Mouse (Mus musculus): ENCODE measurements around the gene Dlg3. TPM values are rescaled to one million over a fixed set of nuclear protein-coding genes. Genes with fewer than 3 reads are reported as not detected.

The Dlg3 gene
- total RNA-seq, 2 experiments from 2014 or later = 4.5 to 5.6 TPM

- DNase-seq = no peak
- intact Hi-C loops (cut with DNase I) = no loop called here
Observed at GRCm38 (mm10) chrX:100796041-100796740, 28.7 kb downstream of the Dlg3 start.

DNA sequence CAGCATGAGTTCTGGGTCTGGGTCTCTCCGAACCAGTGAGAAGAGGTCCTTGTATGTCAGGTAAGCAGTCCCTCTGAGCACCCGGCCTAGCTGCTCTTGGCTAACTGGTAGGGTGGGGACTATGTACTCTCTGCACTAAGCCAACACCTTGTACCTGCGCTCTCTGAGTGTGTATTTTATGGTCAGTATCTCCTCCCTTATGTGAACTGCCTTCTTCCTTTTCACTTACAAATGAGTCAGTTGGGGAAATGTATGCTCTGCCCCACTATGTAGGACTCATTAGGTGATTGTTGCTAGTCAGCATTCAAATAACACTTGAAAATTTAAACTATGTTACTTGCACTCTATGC is 29.2 kb downstream of the Dlg3 start:
- no peak for DNase-seq
- intact Hi-C loops (cut with DNase I) = no loop called here

DNA sequence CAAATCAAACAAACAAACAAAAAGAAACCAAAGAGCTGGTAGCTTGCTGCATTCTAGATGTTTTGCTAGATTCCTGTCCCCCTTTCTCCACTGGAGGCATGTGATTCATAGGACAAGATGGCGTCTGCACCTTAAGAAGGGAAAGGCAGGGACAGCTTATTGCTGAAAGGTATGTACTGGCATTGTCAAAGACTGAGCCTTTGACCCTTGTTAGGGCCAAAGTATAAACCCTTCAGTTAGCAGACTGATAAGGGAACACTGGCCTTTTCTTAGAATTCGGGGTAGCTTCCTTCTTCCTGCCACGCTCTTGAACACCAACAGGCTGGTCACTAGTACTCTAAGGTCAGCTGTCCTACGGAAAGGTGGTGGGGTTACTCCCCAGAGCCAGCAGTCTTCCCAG is 29.8 kb downstream of the Dlg3 start:
- DNase-seq = no peak
- intact Hi-C loops (cut with DNase I) = no loop called here

- no peak for DNase-seq
- intact Hi-C loops (cut with DNase I) = no loop called here
Observed at GRCm38 (mm10) chrX:100797851-100798527, 30.5 kb downstream of the Dlg3 start.

DNA sequence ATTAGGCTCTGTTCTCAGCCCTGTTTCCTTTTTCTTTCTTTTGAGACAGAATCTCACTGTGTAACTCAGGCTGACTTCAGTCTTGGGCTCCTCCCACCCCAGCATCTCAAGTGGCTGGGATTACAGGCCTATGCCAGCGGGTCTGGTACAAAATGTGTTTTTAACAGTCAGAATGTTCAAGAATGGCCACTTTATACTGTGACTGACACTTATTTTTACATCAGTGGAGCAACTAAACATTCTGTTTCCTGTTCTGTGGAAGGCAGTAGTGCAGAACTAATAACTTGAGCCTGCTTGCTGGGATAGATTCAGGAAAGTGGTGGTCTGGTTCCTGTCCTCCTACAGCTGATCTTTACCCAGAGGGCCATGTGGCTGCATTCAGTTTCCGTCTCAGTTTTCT is 33.1 kb downstream of the Dlg3 start:
- no peak for DNase-seq
- intact Hi-C loops (cut with DNase I) = no loop called here

DNA sequence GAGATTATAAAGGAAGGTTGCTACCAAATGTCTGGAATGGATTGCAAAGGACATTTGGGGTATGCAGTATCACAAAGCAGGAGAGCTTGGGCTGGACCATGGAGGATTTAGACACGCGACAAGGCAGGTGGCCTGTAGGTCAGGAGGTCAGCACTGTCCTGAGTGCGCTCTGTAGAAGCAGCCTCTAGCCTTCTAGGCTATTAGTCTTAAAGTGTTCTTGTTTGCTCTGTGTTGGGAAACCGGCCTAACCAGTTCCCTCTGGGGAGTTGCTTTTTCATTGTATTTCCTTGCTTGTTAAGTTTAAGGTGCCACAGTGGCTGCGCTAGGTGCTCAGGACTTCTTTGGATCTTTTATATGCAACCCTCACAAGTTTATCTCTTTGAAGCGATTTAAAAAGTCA is 34.5 kb downstream of the Dlg3 start:
- DNase-seq = no peak
- intact Hi-C loops (cut with DNase I) = no loop called here

DNA sequence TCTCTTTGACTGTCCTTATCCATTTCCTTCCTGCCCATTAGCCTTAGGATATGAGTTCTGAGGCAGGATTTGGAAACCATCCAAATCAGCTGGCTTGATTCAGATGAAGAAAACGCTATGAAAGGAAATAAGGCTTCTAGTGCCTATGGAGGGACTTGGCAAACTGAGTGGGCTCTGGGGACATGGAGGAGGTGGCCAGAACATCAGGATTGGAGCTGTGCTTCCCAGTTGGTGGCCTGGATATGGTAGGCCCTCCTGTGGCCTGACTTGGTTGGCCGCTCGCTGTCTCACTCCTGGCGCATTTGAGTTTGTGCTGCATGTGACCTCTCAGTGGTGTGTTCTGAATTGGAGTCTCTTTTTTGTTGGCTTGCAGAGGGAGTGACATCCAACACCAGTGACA is 43.6 kb downstream of the Dlg3 start:
- intact Hi-C loops (cut with DNase I) = no loop called here
- DNase-seq = peak; percentile 11 to 13

DNA sequence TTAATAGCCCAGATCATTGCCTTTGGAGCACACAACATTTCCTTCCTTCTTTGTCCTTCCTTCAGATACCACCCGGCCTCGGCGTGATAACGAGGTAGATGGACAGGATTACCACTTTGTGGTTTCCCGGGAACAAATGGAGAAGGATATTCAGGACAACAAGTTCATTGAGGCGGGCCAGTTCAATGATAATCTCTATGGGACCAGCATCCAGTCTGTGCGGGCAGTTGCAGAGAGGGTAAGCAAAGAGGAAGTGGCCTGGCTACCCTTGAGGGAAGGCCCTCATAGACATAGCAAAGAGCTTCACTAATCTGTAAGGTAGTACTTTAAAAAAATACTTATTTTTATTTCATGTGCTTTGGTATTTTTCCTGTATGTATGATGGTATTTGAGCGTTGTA is 46.6 kb downstream of the Dlg3 start:
- intact Hi-C loops (cut with DNase I) = no loop called here
- no peak for DNase-seq

DNA sequence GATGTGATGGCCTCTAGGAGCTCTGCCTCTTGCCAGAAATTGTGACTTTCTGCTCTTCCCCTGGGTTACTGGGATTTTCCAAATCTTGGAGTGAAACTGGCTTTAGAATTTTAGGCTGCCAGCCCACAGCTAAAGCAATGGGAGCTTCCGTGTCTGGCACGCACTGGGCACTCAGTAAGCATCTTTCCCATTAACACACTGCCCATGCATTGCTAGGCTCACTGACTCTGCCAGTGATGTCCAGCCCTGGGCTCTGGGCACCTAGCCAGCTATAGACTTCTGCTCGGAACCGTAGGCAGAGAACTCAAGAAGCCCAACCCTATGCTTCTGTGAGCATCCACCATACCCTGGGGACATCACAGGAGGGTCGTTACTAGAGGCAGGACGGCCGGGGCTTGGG is 48.2 kb downstream of the Dlg3 start:
- no peak for DNase-seq
- intact Hi-C loops (cut with DNase I) = no loop called here

DNA sequence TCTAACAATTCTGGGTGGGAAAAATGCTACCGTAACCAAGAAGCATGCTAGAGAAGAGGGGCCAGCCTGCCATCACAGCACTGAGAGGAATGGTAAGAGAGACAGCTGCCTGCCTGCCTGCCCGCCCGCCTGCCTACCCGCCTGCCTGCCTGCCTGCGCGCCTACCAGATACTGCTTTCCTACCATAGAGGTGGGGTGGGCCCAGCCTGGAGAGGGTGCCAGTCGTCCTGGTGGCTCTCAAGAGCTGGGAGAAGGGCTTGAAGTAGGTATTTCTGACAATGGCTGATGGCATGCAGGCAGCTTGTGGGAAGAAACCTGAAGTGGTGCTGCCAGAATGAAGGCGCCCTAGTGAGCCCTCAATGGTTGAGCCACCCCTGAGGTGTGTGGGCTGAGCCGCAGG is 51.2 kb downstream of the Dlg3 start:
- intact Hi-C loops (cut with DNase I) = no loop called here
- no peak for DNase-seq

GRCm38 (mm10) chrX:100821149-100821548 is 53.6 kb downstream of the Dlg3 start:
- intact Hi-C loops (cut with DNase I) = no loop called here
- no peak for DNase-seq

DNA sequence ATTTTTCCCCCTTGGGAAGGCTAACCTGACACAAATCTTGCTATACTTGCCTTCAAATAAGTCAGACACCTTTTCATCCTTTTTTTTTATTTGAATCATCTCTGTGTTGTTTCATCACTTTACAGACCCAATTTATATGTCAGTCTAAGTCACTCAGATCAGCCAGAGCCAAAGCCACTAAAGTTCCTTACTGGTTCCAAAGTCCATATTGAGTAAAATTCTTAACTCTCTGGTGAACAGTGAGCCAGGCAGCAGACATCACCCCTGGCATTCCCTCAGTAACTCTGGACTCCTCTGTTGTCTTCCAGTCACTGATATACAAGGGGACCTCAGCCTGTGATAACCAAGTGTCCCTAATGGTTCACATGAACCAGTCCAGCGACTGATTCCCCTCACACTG is 58.0 kb downstream of the Dlg3 start:
- intact Hi-C loops (cut with DNase I) = no loop called here
- DNase-seq = no peak

DNA sequence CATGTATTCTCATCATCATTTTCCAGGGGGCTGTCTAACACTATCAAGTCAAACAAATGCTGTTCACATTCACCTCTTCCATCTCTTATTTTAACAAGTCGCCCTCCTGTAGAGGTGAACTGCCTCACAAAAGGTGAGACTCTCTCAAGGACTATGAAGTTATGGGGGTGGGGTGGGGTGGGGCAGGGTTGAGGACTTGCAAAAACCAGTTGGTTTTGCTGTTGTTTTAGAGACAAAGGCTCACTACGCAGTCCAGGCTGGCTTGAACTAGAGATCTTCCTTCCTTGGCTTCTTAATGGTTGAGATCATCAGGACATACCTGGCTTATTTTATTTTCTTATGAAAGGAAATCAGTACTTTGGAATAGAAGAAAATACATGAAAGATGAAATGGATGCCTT is 65.3 kb downstream of the Dlg3 start:
- no peak for DNase-seq
- intact Hi-C loops (cut with DNase I) = no loop called here

GRCm38 (mm10) chrX:100839211-100839610 is 71.7 kb downstream of the Dlg3 start:
- intact Hi-C loops (cut with DNase I) = no loop called here
- DNase-seq = no peak

Other genes starting within 250 kb of the Dlg3 start
- gene Dgat2l6, start 242.9 kb upstream of the Dlg3 start, total RNA-seq (2021) = not detected
- gene Awat1, start 195.5 kb upstream of the Dlg3 start, total RNA-seq (2021) = not detected
- gene P2ry4, start 172.9 kb upstream of the Dlg3 start, total RNA-seq (2021) = not detected
- gene Arr3, start 162.2 kb upstream of the Dlg3 start, total RNA-seq (2021) = not detected
- 1 to 10 TPM; 8.6 to 8.8 TPM for gene Kif4, start 142.0 kb upstream of the Dlg3 start, total RNA-seq (2021)
- gene Pdzd11, start 141.2 kb upstream of the Dlg3 start, total RNA-seq (2021) = 10 to 100 TPM; 34.5 to 35.5 TPM
- gene Gdpd2, start 37.8 kb upstream of the Dlg3 start, total RNA-seq (2021) = under 1 TPM in 1 of 2 experiments, not detected in 1; 0.55 TPM

All from heart, postnatal 10 days (tissue).